Mouse (Mus musculus) liver, postnatal 0 days (tissue): ENCODE data around the gene Csn1s2b.

ENCODE experiments used
- CTCF ChIP-seq: sonication (generic); IDR thresholded peaks from 2 replicates; pipeline ENCODE4 v1.5.1; 2016; ENCODE audit warnings: antibody characterized with exemption, low read depth
- EP300 ChIP-seq: IDR thresholded peaks from 2 replicates; pipeline ENCODE4 v1.6.1; 2016; ENCODE audit warnings: antibody characterized with exemption, low read depth, mild to moderate bottlenecking

- no peak for TF ChIP-seq EP300
- no peak for TF ChIP-seq CTCF
Observed at GRCm38 (mm10) chr5:87855136-87855716, 47.3 kb downstream of the Csn1s2b start.
